Mouse (Mus musculus): Measurements from ENCODE around the gene Wdr53. TPM values are rescaled to one million over a fixed set of nuclear protein-coding genes. Genes with fewer than 3 reads are reported as not detected.
"Not testable (repeated sequence)": the region's sequence is repeated elsewhere in the genome, so short reads cannot be mapped to it uniquely, and the experiment has no call there.

The Wdr53 gene
- polyA plus RNA-seq, 1 experiment, result 15.5 TPM

DNA sequence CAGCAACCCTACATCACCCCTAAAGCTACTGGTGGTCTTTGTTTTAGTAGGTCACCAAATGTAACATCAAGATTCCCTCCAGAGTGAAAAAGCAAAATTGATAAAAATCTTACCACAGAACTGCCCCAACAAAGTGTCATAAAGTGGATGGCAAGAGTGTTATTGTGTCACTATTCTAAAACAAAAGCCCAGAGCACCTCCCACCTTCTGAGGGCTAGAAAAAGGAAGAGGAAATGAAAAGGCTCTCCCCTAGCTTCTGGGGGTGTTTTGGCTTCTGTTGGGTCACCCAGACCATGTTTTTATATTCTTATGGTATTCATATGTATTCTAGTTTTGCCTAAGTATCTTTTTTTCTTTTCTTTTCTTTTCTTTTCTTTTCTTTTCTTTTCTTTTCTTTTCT lies 24.6 kb upstream of the Wdr53 start:
- no peak for TF ChIP-seq POLR2A (IDR thresholded peaks at IDR 0.05; ENCODE audit: borderline replicate concordance, control insufficient read depth, low read depth, low read length)
- TF ChIP-seq CTCF (IDR thresholded peaks at IDR 0.05; ENCODE audit: control insufficient read depth, insufficient read depth, low read length), result no peak

GRCm38 (mm10) chr16:32232050-32232449 lies 15.0 kb upstream of the Wdr53 start:
- 58% methylated on average over 3 of the region's 3 CpGs for WGBS

More for the DNA sequence above, 24.6 kb upstream of the Wdr53 start:
- H3K27ac ChIP-seq (ENCODE audit: control insufficient read depth, insufficient read depth, low read depth, low read length, poor library complexity), result no peak overlapping the region
- H3K4me1 ChIP-seq (ENCODE audit: control insufficient read depth, insufficient read depth, low read length), result no peaks in the 10 kb centered on the region
- H3K4me3 ChIP-seq (replicated peaks; ENCODE audit: control insufficient read depth, low read depth, low read length), result no peak overlapping the region

DNA sequence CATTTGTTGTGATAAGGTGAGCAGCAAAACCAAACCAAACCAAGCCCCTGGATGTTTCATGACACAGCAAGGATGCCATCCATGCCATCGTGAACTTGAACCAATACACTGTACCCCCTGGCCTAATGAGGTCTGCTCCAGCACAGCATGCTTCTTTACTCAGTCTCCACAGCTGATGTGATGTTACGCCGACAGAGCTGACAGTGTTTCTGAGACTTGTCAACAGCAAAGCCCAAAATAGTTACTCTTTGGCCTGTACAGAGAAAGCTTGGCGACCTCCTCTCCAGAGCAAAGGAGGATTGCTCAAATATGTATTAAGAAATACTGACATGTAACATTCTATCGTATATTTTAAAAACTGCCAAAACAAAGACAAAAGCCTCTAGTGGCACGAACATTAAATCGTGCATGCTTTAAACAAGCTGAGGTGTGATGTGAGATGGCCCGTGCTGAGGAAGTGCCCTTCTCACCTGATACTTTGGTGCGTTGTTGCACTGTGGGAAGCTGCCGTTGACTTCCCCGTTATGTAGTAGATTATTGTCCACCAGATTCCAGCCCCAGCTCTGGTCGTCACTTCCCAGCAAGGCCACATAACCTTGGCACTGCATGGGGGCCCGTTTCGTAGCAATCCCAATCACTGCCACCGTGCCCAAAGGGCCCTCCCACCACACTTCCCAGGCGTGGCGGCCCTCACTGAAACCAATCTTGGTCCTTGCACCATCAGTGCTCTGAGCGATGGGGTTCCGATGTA lies 8.9 kb upstream of the Wdr53 start:
- no peak overlapping the region for H3K4me3 ChIP-seq (replicated peaks; ENCODE audit: control insufficient read depth, low read depth, low read length)
- WGBS, result 80% methylated on average over 19 of the region's 19 CpGs
- H3K27ac ChIP-seq (ENCODE audit: control insufficient read depth, insufficient read depth, low read depth, low read length, poor library complexity), result no peak overlapping the region
- TF ChIP-seq POLR2A (IDR thresholded peaks at IDR 0.05; ENCODE audit: borderline replicate concordance, control insufficient read depth, low read depth, low read length) (no peak), CTCF (IDR thresholded peaks at IDR 0.05; ENCODE audit: control insufficient read depth, insufficient read depth, low read length) (no peak)
- no peaks in the 10 kb centered on the region; the same call in 1 of the 2 replicates for H3K4me1 ChIP-seq (ENCODE audit: control insufficient read depth, insufficient read depth, low read length)

More at GRCm38 (mm10) chr16:32232050-32232449, 15.0 kb upstream of the Wdr53 start:
- not testable (repeated sequence) for H3K4me3 ChIP-seq (replicated peaks; ENCODE audit: control insufficient read depth, low read depth, low read length); H3K4me1 ChIP-seq (ENCODE audit: control insufficient read depth, insufficient read depth, low read length); H3K27ac ChIP-seq (ENCODE audit: control insufficient read depth, insufficient read depth, low read depth, low read length, poor library complexity)

DNA sequence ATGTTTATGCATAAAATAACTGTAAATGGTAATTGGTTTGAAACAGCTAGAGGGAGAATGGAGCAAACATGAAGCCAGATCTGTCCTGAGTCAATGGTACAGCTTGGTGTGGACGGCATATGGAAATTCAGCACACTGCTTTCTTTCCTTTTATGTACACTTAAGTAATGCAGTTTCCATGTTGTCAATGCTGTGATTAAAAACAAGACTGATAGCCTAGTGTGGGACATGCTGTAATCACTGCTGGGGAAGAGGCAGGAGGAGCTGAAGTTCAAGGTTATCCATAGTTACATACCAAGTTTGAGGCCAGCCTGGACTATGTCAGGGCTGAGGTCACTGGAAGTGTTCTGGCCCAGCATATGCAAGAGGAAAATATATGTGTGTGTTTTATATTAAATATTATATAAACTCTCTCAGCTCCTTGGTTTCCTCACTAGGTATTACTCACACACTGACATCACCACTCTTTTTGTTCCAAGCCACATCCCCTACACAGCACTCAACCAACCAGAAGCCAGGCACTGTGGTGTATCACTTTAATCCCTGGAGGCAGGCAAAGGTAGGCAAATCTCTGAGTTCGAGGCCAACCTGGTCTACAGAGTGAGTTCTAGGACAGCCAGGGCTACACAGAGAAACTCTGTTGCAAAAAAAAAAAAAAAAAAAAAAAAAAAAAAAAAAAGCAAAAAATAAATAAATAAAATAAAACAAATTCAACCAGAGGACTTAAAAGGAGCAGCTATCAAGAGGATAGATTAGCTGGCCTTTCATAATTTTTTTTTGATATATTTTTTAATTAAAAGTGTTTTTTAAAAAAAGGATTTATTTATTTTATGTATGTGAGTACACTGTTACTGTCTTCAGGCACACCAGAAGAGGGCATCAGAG lies 7.4 kb upstream of the Wdr53 start:
- 80% methylated on average over 2 of the region's 2 CpGs for WGBS
- Histone ChIP-seq H3K4me3 (replicated peaks; ENCODE audit: control insufficient read depth, low read depth, low read length) (no peak overlapping the region), H3K27ac (ENCODE audit: control insufficient read depth, insufficient read depth, low read depth, low read length, poor library complexity) (no peak overlapping the region), H3K4me1 (ENCODE audit: control insufficient read depth, insufficient read depth, low read length) (no peaks in the 10 kb centered on the region)
- no peak for TF ChIP-seq CTCF (IDR thresholded peaks at IDR 0.05; ENCODE audit: control insufficient read depth, insufficient read depth, low read length)
- TF ChIP-seq POLR2A (IDR thresholded peaks at IDR 0.05; ENCODE audit: borderline replicate concordance, control insufficient read depth, low read depth, low read length), result no peak

- 75% methylated on average over 3 of the region's 3 CpGs for WGBS
- TF ChIP-seq CTCF (IDR thresholded peaks at IDR 0.05; ENCODE audit: control insufficient read depth, insufficient read depth, low read length) (no peak), POLR2A (IDR thresholded peaks at IDR 0.05; ENCODE audit: borderline replicate concordance, control insufficient read depth, low read depth, low read length) (no peak)
- H3K4me1 ChIP-seq (ENCODE audit: control insufficient read depth, insufficient read depth, low read length), result no peaks in the 10 kb centered on the region; the same call in 1 of the 2 replicates
- H3K4me3 ChIP-seq (replicated peaks; ENCODE audit: control insufficient read depth, low read depth, low read length), result no peak overlapping the region
- H3K27ac ChIP-seq (ENCODE audit: control insufficient read depth, insufficient read depth, low read depth, low read length, poor library complexity), result no peak overlapping the region
These were observed 3.1 kb upstream of the Wdr53 start for GRCm38 (mm10) chr16:32243901-32244300.

DNA sequence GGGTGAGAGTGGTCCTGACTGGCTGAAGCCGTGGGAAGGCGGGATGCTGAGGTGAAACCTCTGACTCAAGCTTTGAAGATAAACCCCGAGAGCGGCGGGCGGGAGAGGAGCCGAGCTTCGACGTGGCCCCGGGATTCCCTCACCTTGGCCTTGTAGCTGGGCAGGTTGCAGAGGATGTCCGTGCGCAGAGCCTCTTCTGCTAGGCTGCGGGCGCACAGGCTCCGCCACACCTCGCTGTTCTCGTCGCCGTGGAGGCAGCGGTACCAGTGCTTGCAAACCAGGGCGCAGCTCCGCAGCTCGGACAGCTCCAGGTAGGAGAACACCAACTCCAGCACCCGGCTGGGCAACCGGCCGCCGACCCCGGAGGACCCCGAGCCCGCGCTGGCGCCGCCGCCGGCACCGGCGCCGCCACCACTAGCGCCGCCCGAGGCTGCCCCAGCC lies 656 bp upstream of the Wdr53 start:
- no peaks in the 10 kb centered on the region; the same call in 1 of the 2 replicates for H3K4me1 ChIP-seq (ENCODE audit: control insufficient read depth, insufficient read depth, low read length)
- peak; percentile 51; the same call in 1 of the 2 replicates for TF ChIP-seq POLR2A (IDR thresholded peaks at IDR 0.05; ENCODE audit: borderline replicate concordance, control insufficient read depth, low read depth, low read length)
- TF ChIP-seq CTCF (IDR thresholded peaks at IDR 0.05; ENCODE audit: control insufficient read depth, insufficient read depth, low read length), result no peak
- WGBS, result under 1% methylated on average over 41 of the region's 41 CpGs
- H3K4me3 ChIP-seq (replicated peaks; ENCODE audit: control insufficient read depth, low read depth, low read length), result peak overlapping the region; percentile 91
- H3K27ac ChIP-seq (ENCODE audit: control insufficient read depth, insufficient read depth, low read depth, low read length, poor library complexity), result peak overlapping the region; percentile 82

- 74% methylated on average over 2 of the region's 2 CpGs for WGBS
- H3K27ac ChIP-seq (ENCODE audit: control insufficient read depth, insufficient read depth, low read depth, low read length, poor library complexity); H3K4me3 ChIP-seq (replicated peaks; ENCODE audit: control insufficient read depth, low read depth, low read length); H3K4me1 ChIP-seq (ENCODE audit: control insufficient read depth, insufficient read depth, low read length): not testable (repeated sequence)
These were observed 17.2 kb downstream of the Wdr53 start for GRCm38 (mm10) chr16:32264225-32264624.

DNA sequence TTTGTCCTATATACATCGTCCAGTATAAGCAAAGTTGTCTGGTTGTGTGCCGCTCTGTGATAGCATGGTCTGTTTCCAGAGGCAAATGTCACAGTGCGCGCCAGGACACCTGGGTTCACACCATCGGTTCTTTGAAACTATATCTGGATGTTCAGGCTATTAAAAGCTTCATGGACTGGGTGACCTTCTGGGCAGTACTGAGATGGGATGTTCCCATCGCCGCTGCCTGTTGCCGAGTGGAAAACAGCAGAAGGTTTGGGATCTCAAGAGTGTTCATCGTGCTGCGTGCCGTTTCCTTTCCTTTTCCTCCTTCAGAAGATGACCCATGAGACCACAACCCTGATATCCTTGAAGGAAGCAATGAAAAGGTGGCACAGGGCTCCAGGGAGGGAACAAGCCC lies 24.3 kb downstream of the Wdr53 start, which contains the start of gene Smco1:
TSS of gene Smco1 (plus strand) at position 178 of the 400 bp plus-strand sequence.
- H3K27ac ChIP-seq (ENCODE audit: control insufficient read depth, insufficient read depth, low read depth, low read length, poor library complexity), result no peak within 1 kb of the TSS
- TF ChIP-seq POLR2A (IDR thresholded peaks at IDR 0.05; ENCODE audit: borderline replicate concordance, control insufficient read depth, low read depth, low read length) (no peak), CTCF (IDR thresholded peaks at IDR 0.05; ENCODE audit: control insufficient read depth, insufficient read depth, low read length) (no peak)
- peaks cover 1% of the 10 kb centered on the region for H3K4me1 ChIP-seq (ENCODE audit: control insufficient read depth, insufficient read depth, low read length)
- no peak within 1 kb of the TSS for H3K4me3 ChIP-seq (replicated peaks; ENCODE audit: control insufficient read depth, low read depth, low read length)
- 83% methylated on average over 11 of the region's 11 CpGs for WGBS

All from bone marrow, adult 2 months (tissue).